Mouse (Mus musculus) heart, postnatal 4 days (tissue): ENCODE measurements around the gene Lrp5. TPM values are rescaled to one million over a fixed set of nuclear protein-coding genes. Genes with fewer than 3 reads are reported as not detected.
A peak's percentile ranks its signal among the peaks of the same experiment; 100 is the strongest.
"Not testable (repeated sequence)": the region's sequence is repeated elsewhere in the genome, so short reads cannot be mapped to it uniquely, and the experiment has no call there.

ENCODE experiments used
- DNase-seq: peaks from one replicate; pipeline ENCODE4 v3.0.0; 2021
- total RNA-seq, 2 experiments: library from RNA; stranded (reverse); gene quantifications; 2 replicates each; pipeline ENCODE4 v1.2.3; 2021

Lrp5 gene
- total RNA-seq, 2 experiments from 2014 or later = 43.1 to 46.0 TPM

- DNase-seq = no peak
Observed at GRCm38 (mm10) chr19:3695006-3695405, 8.6 kb upstream of the Lrp5 start.

GRCm38 (mm10) chr19:3694476-3694875, 8.1 kb upstream of the Lrp5 start:
- DNase-seq = no peak

GRCm38 (mm10) chr19:3692414-3693145, 6.2 kb upstream of the Lrp5 start:
- DNase-seq = no peak

GRCm38 (mm10) chr19:3691337-3691736, 5.0 kb upstream of the Lrp5 start:
- no peak for DNase-seq

- DNase-seq = peak; percentile 35
Observed at GRCm38 (mm10) chr19:3687676-3688171, 1.4 kb upstream of the Lrp5 start.

- DNase-seq = peak; percentile 59
Observed at GRCm38 (mm10) chr19:3685611-3686214, 651 bp downstream of the Lrp5 start.

GRCm38 (mm10) chr19:3684957-3685580, 1.3 kb downstream of the Lrp5 start:
- no peak for DNase-seq

GRCm38 (mm10) chr19:3684414-3684813, 1.9 kb downstream of the Lrp5 start:
- DNase-seq = no peak

GRCm38 (mm10) chr19:3681310-3681934, 4.9 kb downstream of the Lrp5 start:
- peak; percentile 89 for DNase-seq

GRCm38 (mm10) chr19:3680732-3681131, 5.6 kb downstream of the Lrp5 start:
- DNase-seq = peak; percentile 34

GRCm38 (mm10) chr19:3674122-3674855, 12.1 kb downstream of the Lrp5 start:
- DNase-seq = no peak

GRCm38 (mm10) chr19:3673149-3673548, 13.2 kb downstream of the Lrp5 start:
- no peak for DNase-seq

GRCm38 (mm10) chr19:3669100-3669499, 17.3 kb downstream of the Lrp5 start:
- peak; percentile 49 for DNase-seq

GRCm38 (mm10) chr19:3668551-3668950, 17.8 kb downstream of the Lrp5 start:
- DNase-seq = no peak

GRCm38 (mm10) chr19:3667979-3668378, 18.4 kb downstream of the Lrp5 start:
- DNase-seq = no peak

- DNase-seq = peak; percentile 45
Observed at GRCm38 (mm10) chr19:3667155-3667895, 19.0 kb downstream of the Lrp5 start.

GRCm38 (mm10) chr19:3666632-3667031, 19.7 kb downstream of the Lrp5 start:
- no peak for DNase-seq

- DNase-seq = peak; percentile 49
Observed at GRCm38 (mm10) chr19:3665510-3665909, 20.9 kb downstream of the Lrp5 start.

GRCm38 (mm10) chr19:3657947-3658346, 28.4 kb downstream of the Lrp5 start:
- DNase-seq = no peak

- not testable (repeated sequence) for DNase-seq
Observed at GRCm38 (mm10) chr19:3657065-3657464, 29.3 kb downstream of the Lrp5 start.

- DNase-seq = no peak
Observed at GRCm38 (mm10) chr19:3656144-3656543, 30.2 kb downstream of the Lrp5 start.

GRCm38 (mm10) chr19:3654940-3655339, 31.4 kb downstream of the Lrp5 start:
- DNase-seq = no peak
